Mouse (Mus musculus) ES-Bruce4 (cell line): Measurements from ENCODE around the gene Zfp28.

Experiments
- CTCF ChIP-seq: IDR thresholded peaks from one replicate; pipeline ENCODE4 v1.8.1; 2011; ENCODE audit warnings: low read depth, low read length
- EP300 ChIP-seq: IDR thresholded peaks from 2 replicates; pipeline ENCODE4 v1.6.1; 2011; ENCODE audit warnings: low read depth, low read length; ENCODE audit not compliant: insufficient read depth
- POLR2A ChIP-seq: IDR thresholded peaks from one replicate; pipeline ENCODE4 v1.8.1; 2011; ENCODE audit warnings: low read length; ENCODE audit not compliant: insufficient read depth

DNA sequence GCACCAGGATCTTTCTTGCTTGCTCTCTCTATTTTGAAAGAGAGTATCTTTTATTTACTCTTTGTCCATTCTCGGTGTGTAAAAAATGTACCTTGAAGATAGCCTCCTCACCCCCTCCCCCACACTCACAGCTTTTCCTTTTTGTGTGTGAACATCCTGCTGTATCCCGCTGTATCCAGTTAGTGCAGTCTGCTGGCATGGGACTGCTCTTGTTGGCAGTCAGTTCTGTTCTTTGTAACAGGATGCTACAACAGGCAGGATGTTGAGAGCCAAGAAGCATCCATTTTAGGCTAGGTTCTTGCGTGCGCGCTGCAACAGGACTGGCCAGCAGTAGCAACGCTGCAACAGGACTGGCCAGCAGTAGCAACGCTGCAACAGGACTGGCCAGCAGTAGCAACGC, 3.9 kb downstream of the Zfp28 start:
- no peak for TF ChIP-seq CTCF
- TF ChIP-seq POLR2A = no peak
- TF ChIP-seq EP300 = no peak
